Mouse (Mus musculus) kidney, embryonic 14.5 days (tissue): ENCODE results near the gene Ntrk2. TPM values are rescaled to one million over a fixed set of nuclear protein-coding genes. Genes with fewer than 3 reads are reported as not detected.
"Not testable (repeated sequence)": the region's sequence is repeated elsewhere in the genome, so short reads cannot be mapped to it uniquely, and the experiment has no call there.

Experiments used
- ATAC-seq: fragments of 200-750 bp; cut with Nextera tagmentation; 2 replicates; pipeline ENCODE4 v1.8.0; 2017; ENCODE audit warnings: moderate number of reproducible peaks, mild to moderate bottlenecking, moderate TSS enrichment, moderate library complexity; ENCODE audit not compliant: low FRiP score, low TSS enrichment
- H3K27ac ChIP-seq: fragments of 300-500 bp; sonication (generic); 2 replicates; pipeline ENCODE4 v1.5.1; 2014; ENCODE audit warnings: low read depth, mild to moderate bottlenecking, low read length, moderate library complexity, mixed read lengths
- H3K27me3 ChIP-seq: fragments of 300-500 bp; sonication (generic); 2 replicates; pipeline ENCODE4 v1.6.1; 2014; ENCODE audit warnings: mild to moderate bottlenecking, low read length; ENCODE audit not compliant: control insufficient read depth, insufficient read depth
- H3K36me3 ChIP-seq: fragments of 300-500 bp; sonication (generic); 2 replicates; pipeline ENCODE4 v1.6.1; 2014; ENCODE audit warnings: low read length, mixed read lengths; ENCODE audit not compliant: control insufficient read depth, insufficient read depth
- H3K4me1 ChIP-seq: fragments of 300-500 bp; sonication (generic); 2 replicates; pipeline ENCODE4 v1.6.1; 2014; ENCODE audit warnings: low read length, mixed read lengths; ENCODE audit not compliant: control insufficient read depth, insufficient read depth
- H3K4me2 ChIP-seq: fragments of 300-500 bp; sonication (generic); replicated peaks from 2 replicates; pipeline ENCODE4 v1.6.1; 2014; ENCODE audit warnings: low read depth, mild to moderate bottlenecking, low read length
- H3K4me3 ChIP-seq: fragments of 300-500 bp; sonication (generic); 2 replicates; pipeline ENCODE4 v1.5.1; 2014; ENCODE audit warnings: mild to moderate bottlenecking, low read length
- H3K9ac ChIP-seq: fragments of 300-500 bp; sonication (generic); 2 replicates; pipeline ENCODE4 v1.6.1; 2014; ENCODE audit warnings: low read depth, mild to moderate bottlenecking, low read length, moderate library complexity
- H3K9me3 ChIP-seq: fragments of 300-500 bp; sonication (generic); 2 replicates; pipeline ENCODE4 v1.6.1; 2016; ENCODE audit warnings: low read length; ENCODE audit not compliant: control insufficient read depth
- WGBS: fragments of 180-500 bp; shearing (Covaris S2); extraction: QIAGEN DNeasy Blood & Tissue Kit; methylation state at CpG from one replicate; pipeline ENCODE4 v1.1.7; 2014; 5-methylcytosine and 5-hydroxymethylcytosine counted together
- polyA plus RNA-seq: library from polyadenylated mRNA; unstranded; fragments of >200 nt; fragmentation: Nextera tagmentation; extraction: Ambion mirVana; gene quantifications from 2 replicates; pipeline ENCODE4 v1.2.1, GENCODE M21; 2014

The Ntrk2 gene
- polyA plus RNA-seq, 1 experiment from 2014 or later = 5.6 TPM

DNA sequence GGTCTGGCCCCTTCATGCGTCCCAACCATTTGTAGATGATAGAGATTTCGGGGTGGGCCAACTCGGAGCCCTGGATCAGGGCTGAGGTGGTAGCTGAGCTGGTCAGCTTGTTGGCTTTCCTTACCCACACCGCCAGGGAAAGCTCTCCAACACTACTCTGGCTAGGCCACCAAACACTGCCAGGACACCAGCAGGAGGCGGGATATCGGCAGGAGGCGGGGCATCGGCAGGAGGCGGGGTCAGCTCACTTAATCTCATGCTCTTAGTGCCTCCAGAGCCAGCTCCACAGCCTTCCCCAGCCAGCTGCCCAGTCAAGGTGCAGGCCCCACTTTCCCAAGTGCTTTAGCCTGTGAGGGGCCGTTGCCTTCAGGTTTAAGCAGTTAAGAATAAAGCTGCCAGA, 293.7 kb downstream of the Ntrk2 start:
- H3K4me3 ChIP-seq = no peak overlapping the region
- no peak overlapping the region for H3K27ac ChIP-seq
- H3K27me3 ChIP-seq = no peaks in the 10 kb centered on the region
- WGBS = 56% methylated on average over 10 of the region's 10 CpGs
- no peak overlapping the region for H3K4me2 ChIP-seq
- ATAC-seq = no peak
- no peaks in the 10 kb centered on the region for H3K36me3 ChIP-seq
- H3K9me3 ChIP-seq = no peaks in the 10 kb centered on the region
- 0 out of 2 replicates have a peak, but pooled peaks cover 2% of the 10 kb centered on the region for H3K4me1 ChIP-seq
- no peak overlapping the region for H3K9ac ChIP-seq

DNA sequence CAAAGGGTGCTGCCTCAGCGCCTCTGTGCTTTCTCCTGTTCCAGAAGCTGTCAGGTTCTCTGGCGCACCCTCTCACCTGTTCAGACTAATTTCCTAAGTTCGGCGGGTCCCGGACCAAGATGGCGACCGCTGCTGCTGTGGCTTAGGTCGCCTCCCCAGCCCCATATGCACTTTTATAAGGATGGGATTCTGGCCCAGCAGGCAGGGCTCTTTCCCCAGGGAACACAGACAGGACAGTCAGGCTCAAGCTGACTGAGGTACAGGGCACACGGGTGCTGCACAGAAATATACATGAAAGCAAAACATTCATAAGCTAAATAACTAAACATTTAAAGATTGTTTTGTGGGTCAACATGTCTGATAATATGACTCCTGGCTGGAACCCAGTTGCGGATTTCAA, 301.4 kb downstream of the Ntrk2 start:
- ATAC-seq, H3K4me2 ChIP-seq, H3K9ac ChIP-seq, H3K36me3 ChIP-seq, H3K4me1 ChIP-seq, H3K9me3 ChIP-seq, H3K27me3 ChIP-seq, H3K4me3 ChIP-seq, H3K27ac ChIP-seq: not testable (repeated sequence)
- 92% methylated on average over 10 of the region's 10 CpGs for WGBS

GRCm38 (mm10) chr13:59110107-59110506, 303.7 kb downstream of the Ntrk2 start:
- peaks cover 5% of the 10 kb centered on the region for H3K9me3 ChIP-seq
- 94% methylated on average over 5 of the region's 5 CpGs for WGBS
- no peaks in the 10 kb centered on the region for H3K36me3 ChIP-seq
- no peak overlapping the region for H3K4me3 ChIP-seq
- H3K4me1 ChIP-seq = no peaks in the 10 kb centered on the region
- no peak overlapping the region for H3K9ac ChIP-seq
- H3K4me2 ChIP-seq = no peak overlapping the region
- no peaks in the 10 kb centered on the region for H3K27me3 ChIP-seq
- H3K27ac ChIP-seq = no peak overlapping the region
- ATAC-seq = no peak

DNA sequence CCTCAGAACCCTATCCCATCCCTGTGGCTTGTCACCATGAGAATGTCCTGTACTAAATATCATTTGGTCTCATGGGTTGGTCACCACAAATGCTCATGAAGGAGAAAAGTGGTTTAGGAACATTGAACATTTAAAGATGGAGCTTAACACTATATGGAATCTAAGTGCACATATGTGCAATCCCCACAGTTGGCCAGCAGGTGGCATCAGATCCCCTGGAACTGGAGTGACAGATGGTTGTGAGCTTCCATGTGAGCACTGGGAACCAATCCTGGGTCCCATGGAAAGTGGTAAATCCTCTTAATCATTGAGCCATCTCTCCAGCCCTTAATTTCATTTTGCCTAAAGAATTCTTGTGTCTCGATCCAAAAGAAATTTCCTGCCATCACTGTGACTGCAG, 308.3 kb downstream of the Ntrk2 start:
- 100% methylated on average over 1 of the region's 1 CpGs for WGBS
- no peaks in the 10 kb centered on the region for H3K36me3 ChIP-seq
- H3K4me3 ChIP-seq = no peak overlapping the region
- H3K4me1 ChIP-seq = no peaks in the 10 kb centered on the region
- H3K27ac ChIP-seq = no peak overlapping the region
- no peak for ATAC-seq
- no peaks in the 10 kb centered on the region for H3K27me3 ChIP-seq
- H3K4me2 ChIP-seq = no peak overlapping the region
- peaks cover 14% of the 10 kb centered on the region for H3K9me3 ChIP-seq
- H3K9ac ChIP-seq = no peak overlapping the region

DNA sequence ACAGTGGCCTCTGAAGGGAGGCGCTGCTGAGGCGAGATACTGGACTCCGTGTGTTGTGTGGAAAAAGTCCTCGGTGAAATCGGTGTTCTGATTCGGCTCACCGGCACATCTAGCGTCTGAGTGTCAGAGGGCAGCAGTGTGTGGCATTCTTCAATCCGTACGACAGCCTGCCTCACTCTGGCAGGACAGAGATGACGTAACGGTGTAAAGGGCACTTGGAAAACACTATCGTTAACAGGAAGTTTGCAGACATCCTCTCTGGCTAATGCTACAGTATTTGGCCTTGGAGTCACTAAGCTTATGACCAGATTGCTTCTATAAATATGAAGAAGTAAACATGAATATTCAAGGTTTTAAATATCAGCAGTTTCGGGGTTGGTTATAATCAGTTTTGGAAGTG, 309.2 kb downstream of the Ntrk2 start:
- ATAC-seq = no peak
- Histone ChIP-seq H3K4me1 (no peaks in the 10 kb centered on the region), H3K9ac (no peak overlapping the region), H3K36me3 (no peaks in the 10 kb centered on the region), H3K4me3 (no peak overlapping the region), H3K4me2 (no peak overlapping the region), H3K9me3 (peaks cover 14% of the 10 kb centered on the region), H3K27ac (no peak overlapping the region), H3K27me3 (no peaks in the 10 kb centered on the region)
- 96% methylated on average over 14 of the region's 14 CpGs for WGBS

- 86% methylated on average over 5 of the region's 5 CpGs for WGBS
- no peaks in the 10 kb centered on the region for H3K36me3 ChIP-seq
- H3K27me3 ChIP-seq = no peaks in the 10 kb centered on the region
- H3K4me2 ChIP-seq = no peak overlapping the region
- no peak overlapping the region for H3K9ac ChIP-seq
- H3K27ac ChIP-seq = no peak overlapping the region
- ATAC-seq = no peak
- no peak overlapping the region for H3K4me3 ChIP-seq
- no peaks in the 10 kb centered on the region for H3K4me1 ChIP-seq
- peaks cover 14% of the 10 kb centered on the region for H3K9me3 ChIP-seq
These were observed 310.9 kb downstream of the Ntrk2 start for GRCm38 (mm10) chr13:59117233-59117632.

DNA sequence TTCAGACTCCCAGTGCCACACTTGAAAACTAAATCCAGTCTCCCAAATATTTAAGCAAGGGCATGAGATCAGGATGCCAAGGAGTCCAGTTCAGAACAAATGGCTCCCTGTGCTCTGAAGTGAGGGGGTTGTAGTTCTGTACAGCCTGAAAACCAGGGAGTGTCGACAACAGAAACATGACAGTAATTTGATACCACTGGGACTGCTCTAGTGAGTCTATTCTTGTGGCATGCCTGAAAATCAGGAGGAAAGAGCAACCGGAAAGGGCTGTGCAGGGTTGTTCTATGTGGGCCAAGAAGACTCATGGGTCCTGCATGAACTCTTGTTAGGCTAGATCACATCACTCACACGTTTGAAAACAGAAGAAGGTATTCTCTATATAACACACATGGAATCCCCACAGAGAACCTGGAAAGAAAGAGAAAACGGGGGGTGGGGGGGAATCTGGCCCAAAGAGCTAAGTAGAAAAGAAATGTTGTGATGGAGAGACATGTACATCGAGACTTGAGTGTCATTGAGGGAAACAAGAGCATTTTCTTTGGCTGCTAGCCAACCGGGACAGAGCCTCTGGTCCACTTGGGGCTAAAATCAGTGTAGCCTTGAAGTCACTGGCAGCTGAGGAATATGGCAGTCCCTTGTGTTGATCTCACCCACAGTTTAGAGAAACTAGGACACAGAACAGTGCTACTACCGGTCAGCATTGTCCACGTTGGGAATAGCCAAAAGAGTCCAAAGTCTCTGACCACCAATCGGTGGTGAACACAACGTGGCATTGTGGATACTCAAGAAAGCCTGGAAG, 313.4 kb downstream of the Ntrk2 start:
- Histone ChIP-seq H3K36me3 (no peaks in the 10 kb centered on the region), H3K4me1 (no peaks in the 10 kb centered on the region), H3K4me2 (no peak overlapping the region), H3K27ac (no peak overlapping the region), H3K27me3 (no peaks in the 10 kb centered on the region), H3K9me3 (peaks cover 12% of the 10 kb centered on the region), H3K9ac (no peak overlapping the region), H3K4me3 (no peak overlapping the region)
- 64% methylated on average over 10 of the region's 10 CpGs for WGBS
- ATAC-seq = no peak

DNA sequence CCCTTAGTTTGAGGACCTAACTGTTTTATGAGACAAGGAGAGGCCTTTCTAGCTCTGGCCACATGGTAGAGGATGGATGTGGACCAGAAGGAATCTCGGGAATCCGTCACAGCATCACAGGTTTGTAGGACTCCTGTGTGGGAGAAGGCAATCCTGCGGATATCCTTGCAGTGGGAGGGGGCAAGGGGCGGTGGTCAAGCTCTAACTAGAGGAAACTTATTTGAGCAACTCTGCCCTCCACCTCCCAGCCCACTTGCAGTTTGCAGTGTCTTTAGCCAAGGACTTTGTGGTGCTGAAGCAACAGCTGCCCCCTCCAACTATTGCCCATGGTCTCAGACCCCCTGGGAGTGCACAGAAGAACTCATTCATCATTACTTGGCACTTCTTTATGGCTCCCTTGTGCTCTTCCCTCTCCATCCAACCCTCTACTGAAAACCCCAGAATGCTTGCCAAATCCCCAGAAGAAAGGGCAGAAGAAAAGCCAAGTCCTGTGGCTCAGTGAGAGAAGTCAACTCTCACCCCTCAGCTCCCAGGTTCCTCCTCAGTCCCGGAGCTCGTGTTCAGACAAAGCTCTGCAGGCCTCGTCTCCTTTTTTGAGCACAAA, 336.9 kb downstream of the Ntrk2 start:
- Histone ChIP-seq H3K9ac (no peak overlapping the region), H3K27me3 (no peaks in the 10 kb centered on the region), H3K9me3 (no peaks in the 10 kb centered on the region), H3K4me3 (no peak overlapping the region), H3K27ac (no peak overlapping the region), H3K4me1 (no peaks in the 10 kb centered on the region), H3K36me3 (no peaks in the 10 kb centered on the region), H3K4me2 (no peak overlapping the region)
- ATAC-seq = no peak
- WGBS = 75% methylated on average over 7 of the region's 7 CpGs

DNA sequence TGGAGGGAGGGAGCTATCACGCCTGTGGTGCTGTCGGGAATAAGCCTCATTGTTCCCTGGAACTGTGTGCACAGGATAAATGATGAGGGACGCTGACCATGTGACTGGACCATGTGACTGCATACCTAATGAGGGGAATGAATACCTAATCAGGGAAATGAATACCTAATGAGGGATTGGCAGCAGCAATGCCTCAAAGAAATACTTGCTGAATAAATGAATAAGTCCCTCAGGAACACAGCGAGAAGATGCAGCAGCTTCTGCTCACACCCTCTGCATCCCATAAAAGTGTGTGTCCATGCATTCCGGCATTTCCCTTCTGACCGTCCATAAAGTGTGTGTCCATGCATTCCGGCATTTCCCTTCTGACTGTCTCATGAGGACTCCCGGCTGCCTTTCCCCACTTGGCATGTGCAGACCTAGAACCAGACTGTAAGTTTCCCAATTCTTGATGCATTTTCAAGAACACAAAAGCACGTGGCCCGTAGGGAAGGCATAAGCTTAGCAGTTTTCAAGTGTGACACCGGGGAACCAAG, 338.0 kb downstream of the Ntrk2 start:
- no peaks in the 10 kb centered on the region for H3K9me3 ChIP-seq
- no peak overlapping the region for H3K4me3 ChIP-seq
- H3K4me2 ChIP-seq = no peak overlapping the region
- no peak overlapping the region for H3K27ac ChIP-seq
- H3K4me1 ChIP-seq = no peaks in the 10 kb centered on the region
- WGBS = 75% methylated on average over 11 of the region's 11 CpGs
- no peaks in the 10 kb centered on the region for H3K27me3 ChIP-seq
- no peak for ATAC-seq
- no peaks in the 10 kb centered on the region for H3K36me3 ChIP-seq
- no peak overlapping the region for H3K9ac ChIP-seq
